Mouse (Mus musculus) megakaryocyte, embryonic 14.5 days (primary cell): ENCODE data around the gene Kat14.

Source experiments
- FLI1 ChIP-seq: IDR thresholded peaks from 2 replicates; pipeline ENCODE4 v1.6.1; 2012; ENCODE audit warnings: low read length, inconsistent platforms, mixed read lengths
- GATA1 ChIP-seq: IDR thresholded peaks from 3 replicates; pipeline ENCODE4 v1.6.1; 2012; ENCODE audit warnings: mixed read lengths, low read length, inconsistent platforms, borderline replicate concordance

- TF ChIP-seq FLI1 (no peak), GATA1 (no peak)
Observed at GRCm38 (mm10) chr2:144382624-144383138, 13.9 kb downstream of the Kat14 start.
